Mouse (Mus musculus) heart, postnatal 10 days (tissue): ENCODE measurements at regions not wholly inside any gene's neighbourhood (a gene's known extent, or its start where the extent isn't known, plus 50 kb on each side); places are given as distances from the start of the nearest gene placed in this dataset.

ENCODE experiments used
- DNase-seq, 2 experiments: peaks; one replicate each; pipeline ENCODE4 v3.0.0; 2021
- intact Hi-C: fragments of 180-260 bp; cut with DNase I; formaldehyde crosslinking; loops from one replicate; pipeline ENCODE4 v1.15.1; 2025

DNA sequence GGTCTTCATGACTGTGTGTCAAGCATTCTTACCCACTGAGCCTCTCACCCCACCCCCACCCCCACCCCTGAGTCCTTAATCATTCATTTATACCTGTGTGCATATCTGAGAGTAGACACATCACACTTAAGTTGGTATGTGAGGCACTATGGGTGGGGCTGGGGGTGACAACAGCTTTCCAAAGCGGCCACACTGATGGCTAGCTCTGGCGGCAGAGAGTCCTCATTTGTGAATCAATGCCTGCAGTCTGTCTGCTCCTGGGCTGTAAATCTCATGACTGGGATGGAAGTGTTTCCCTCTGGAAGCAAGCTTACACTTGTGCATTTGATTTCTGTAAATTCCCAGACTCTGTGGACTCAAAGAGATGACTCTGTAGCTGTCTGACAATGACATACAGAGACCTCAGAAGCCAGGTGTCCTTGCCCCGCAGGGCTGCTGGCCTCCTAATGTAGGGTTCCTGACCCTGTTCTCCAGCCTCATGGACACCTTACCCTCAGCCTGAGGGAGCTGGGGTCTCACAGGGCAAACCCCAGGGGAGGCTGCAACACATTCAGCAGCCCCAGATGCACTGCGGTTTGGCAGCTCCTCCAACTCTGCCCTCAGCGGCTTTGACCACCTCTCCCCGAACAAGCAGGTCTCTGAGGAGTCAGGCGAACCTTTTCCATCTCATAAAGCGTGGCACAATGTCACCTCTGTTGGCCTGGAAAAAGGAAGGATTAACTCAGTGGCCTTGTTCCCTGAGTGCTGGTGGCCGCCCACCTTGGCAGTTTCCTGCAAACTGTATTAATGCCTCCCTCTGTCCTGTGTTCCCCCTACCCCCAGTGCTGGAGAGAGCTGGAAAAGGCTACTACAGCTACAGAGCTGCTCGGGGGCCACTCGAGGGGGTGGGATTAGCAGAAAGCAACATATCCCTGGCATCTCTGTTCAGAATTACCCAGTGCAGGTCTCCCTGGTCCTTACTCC lies 439.4 kb downstream of the Rps24 start:
- no peak for DNase-seq
- intact Hi-C loops: no loop called here

DNA sequence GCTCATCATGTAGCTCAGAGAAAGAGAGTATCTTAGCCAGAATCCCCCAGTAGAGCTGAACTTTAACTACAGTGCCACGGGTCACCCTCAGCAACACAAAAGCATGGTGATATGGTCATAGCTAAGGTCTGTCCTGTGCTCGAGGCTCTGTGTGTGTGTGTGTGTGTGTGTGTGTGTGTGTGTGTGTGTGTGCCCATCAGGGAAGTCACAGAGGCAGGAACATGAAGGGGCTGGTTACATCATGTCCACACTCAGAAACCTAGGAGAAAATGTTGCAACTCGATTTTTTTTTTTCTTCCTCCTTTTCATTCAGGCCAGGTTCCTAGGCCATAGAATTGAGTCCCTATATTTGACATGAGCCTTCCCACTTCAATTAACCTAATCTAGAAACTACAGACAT lies 441.8 kb downstream of the Rps24 start:
- DNase-seq: no peak
- intact Hi-C loops: no loop called here

DNA sequence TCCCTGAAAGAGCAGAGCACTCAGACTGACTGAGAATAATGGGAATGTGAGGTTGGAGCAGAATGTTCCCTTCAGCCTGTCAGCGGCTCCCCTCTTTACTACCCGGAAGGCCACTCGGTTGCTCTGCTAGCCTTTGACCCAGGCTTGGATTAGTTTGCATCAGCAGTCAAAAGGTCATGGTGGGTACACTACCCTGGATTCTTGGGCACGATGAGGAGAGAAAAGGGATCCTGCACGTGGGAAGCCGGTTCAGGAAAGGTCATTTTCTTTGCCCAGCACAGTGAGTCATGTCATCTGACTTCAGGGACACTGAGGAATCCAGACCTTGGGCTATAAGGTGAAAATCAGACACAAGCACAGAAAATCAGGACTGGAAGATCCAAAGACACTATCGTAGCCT lies 443.3 kb downstream of the Rps24 start:
- intact Hi-C loops: no loop called here
- no peak for DNase-seq

DNA sequence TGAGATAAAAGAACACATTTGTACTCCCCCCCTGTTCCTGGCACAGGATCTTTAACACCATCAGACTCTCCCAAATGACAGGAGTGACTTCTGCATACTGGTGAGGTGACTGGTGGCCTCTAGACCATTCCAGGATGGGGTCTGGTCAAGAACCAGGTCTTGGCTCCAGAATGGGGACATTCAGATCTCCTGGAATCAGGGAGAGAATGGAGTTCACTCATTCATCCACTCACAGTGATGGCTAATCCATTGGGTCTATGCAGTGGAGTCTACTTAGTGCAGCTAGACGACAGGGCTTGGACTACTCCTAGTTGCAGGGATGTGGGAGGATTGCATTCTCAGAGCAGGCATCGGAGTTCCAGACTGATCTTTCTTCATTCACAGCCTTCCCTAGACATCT lies 451.0 kb downstream of the Rps24 start:
- intact Hi-C loops: no loop called here
- DNase-seq: no peak

DNA sequence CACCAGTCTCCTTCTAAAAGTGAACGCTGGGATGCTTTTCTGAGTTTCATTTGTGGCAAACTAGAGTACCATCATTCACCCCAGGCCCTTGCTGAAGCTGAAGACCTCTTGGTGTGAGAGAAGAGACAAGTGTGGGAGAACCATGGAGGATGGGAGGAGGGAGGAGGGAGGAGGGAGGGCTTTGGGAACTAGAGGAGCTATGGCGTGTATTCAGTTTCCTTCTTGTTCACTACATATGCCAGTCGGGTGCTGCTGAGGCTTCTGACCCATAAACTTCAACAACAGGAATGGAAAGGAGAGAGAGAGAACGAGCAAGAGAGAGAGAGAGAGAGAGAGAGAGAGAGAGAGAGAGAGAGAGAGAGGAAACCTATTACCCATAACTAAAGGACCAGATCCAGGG lies 452.1 kb downstream of the Rps24 start:
- no peak for DNase-seq

GRCm38 (mm10) chr14:24939476-24940200 lies 452.7 kb downstream of the Rps24 start:
- intact Hi-C loops: no loop called here
- peak; percentile 58 to 62 for DNase-seq

More for the DNA sequence above, 452.1 kb downstream of the Rps24 start:
- intact Hi-C loops: no loop called here

- intact Hi-C loops: loop anchor here (5.0 kb wide), 1 partner anchor 92 kb away; no protein-coding TSS in a partner anchor
- no peak for DNase-seq
Observed at GRCm38 (mm10) chr14:24945716-24946115, 458.8 kb downstream of the Rps24 start.

- DNase-seq: no peak
- intact Hi-C loops: loop anchor here (5.0 kb wide), 1 partner anchor 90 kb away; no protein-coding TSS in a partner anchor
Observed at GRCm38 (mm10) chr14:24947084-24947483, 460.2 kb downstream of the Rps24 start.

- DNase-seq: no peak
- intact Hi-C loops: no loop called here
Observed at GRCm38 (mm10) chr14:24955891-24956410, 469.0 kb downstream of the Rps24 start.

DNA sequence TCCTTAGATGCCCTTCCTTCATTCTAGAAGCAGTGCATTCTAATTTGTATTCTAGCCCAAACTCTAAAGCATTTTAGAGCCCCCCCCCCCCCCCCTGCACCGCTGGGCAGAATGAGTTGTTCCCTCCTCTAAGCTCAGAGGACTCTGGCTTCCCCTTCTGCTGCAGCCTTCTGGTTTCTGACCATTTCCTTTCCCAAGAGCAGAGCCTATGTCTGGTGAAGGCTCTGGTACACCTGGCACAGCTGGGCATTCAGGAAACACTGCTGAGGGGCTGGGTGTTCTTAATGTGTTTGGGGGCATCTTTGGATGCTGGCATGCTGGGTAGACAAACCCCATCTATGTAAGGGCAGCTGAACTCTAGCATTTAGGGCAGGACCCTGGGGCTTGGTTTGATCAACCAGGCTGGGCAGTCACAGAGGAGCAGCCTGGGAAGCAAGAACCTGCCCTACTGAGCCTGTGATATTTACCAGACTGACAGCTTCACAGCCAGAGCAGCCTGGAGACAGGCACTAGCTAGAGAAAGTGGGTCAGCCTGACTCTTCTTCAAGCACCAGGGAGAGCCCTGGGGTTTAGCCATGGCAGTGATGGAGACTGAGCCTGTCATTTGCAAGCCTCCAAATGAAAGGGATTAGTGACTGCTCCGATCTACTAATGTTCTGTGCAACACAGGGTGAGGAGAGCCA lies 469.7 kb downstream of the Rps24 start:
- no peak for DNase-seq
- intact Hi-C loops: no loop called here

- DNase-seq: no peak
- intact Hi-C loops: no loop called here
Observed at GRCm38 (mm10) chr14:24957392-24957791, 470.5 kb downstream of the Rps24 start.

- no peak for DNase-seq
- intact Hi-C loops: no loop called here
Observed at GRCm38 (mm10) chr14:24958821-24959220, 471.9 kb downstream of the Rps24 start.

DNA sequence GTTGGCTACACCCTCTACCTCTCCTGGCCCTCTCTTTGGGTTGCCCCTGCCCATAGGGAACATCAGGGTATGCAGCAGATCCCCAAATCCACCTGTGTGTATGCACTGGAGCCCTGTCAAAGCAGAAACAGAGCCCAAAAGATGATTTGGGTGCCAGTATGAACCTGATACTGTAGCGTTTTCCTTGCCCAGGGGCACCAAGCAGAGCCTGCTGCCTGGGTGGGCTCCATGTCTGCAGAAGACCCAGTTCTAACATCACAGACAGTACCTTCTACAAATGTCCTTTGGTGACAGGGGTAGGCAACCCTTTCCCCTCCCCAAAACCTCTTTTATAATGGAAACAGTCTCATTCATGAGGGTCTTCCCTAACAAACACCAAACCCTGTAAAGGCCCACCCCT lies 472.5 kb downstream of the Rps24 start:
- DNase-seq: no peak
- intact Hi-C loops: no loop called here

GRCm38 (mm10) chr14:24960082-24960482 lies 473.2 kb downstream of the Rps24 start:
- intact Hi-C loops: no loop called here
- peak; percentile 56 to 63 for DNase-seq

GRCm38 (mm10) chr14:24960875-24961274 lies 473.9 kb downstream of the Rps24 start:
- intact Hi-C loops: no loop called here
- peak; percentile 21 for DNase-seq

DNA sequence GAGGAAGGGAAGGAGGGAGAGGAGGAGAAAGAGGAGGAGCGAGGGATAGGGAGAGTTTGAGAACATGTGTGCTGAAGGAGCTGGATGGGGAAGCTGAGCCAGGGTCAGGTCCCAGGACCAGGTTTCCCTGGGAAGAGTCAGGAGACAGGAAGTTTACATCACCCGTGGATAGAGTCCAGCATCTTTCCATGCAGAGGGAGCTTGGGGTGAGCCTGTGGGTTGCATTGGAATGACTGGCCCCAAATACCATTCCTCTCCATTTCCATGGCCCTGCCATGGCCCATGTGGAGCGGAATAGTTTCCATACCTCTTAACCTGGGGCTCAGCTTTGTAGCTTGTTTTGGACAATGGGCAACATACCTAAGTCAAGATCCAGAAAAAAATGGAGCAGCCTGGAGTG lies 474.8 kb downstream of the Rps24 start:
- intact Hi-C loops: no loop called here
- peak in 1 of 2 experiments; percentile 9 for DNase-seq

DNA sequence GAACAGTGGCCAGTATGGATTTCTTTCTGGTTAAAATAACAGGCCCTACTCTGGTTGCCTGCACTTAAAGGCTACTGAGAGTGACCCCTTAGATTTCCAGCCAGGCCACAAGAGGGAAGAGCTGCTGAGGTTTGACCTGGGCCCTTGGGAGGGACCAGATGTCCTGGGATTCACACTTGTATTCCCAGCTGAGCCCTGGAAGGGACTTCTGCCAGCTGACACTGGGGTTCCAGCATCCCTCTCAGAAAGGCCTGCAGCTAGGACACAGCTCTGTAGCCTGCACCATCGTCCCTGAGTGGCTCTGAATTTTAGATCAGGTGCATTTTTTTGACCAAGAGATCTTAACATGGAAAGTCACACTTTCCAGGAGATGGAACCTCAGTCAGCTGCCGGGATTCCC lies 482.7 kb downstream of the Rps24 start:
- DNase-seq: no peak
- intact Hi-C loops: no loop called here

GRCm38 (mm10) chr14:24972357-24972756 lies 485.4 kb downstream of the Rps24 start:
- intact Hi-C loops: loop anchor here (10.0 kb wide), 1 partner anchor 448 kb away; no protein-coding TSS in a partner anchor

GRCm38 (mm10) chr14:24973039-24973438 lies 485.9 kb upstream of the Zmiz1 start:
- DNase-seq: no peak
- intact Hi-C loops: loop anchor here (10.0 kb wide), 1 partner anchor 448 kb away; no protein-coding TSS in a partner anchor

More at GRCm38 (mm10) chr14:24972357-24972756, 485.4 kb downstream of the Rps24 start:
- no peak for DNase-seq

- DNase-seq: no peak
- intact Hi-C loops: loop anchor here (10.0 kb wide), 1 partner anchor 449 kb away; no protein-coding TSS in a partner anchor
Observed at GRCm38 (mm10) chr14:24973591-24973990, 485.4 kb upstream of the Zmiz1 start.

- no peak for DNase-seq
- intact Hi-C loops: no loop called here
Observed at GRCm38 (mm10) chr14:24982489-24982888, 476.5 kb upstream of the Zmiz1 start.
